Mouse (Mus musculus) neural tube, embryonic 12.5 days (tissue): ENCODE measurements around the gene Plekhj1. TPM values are rescaled to one million over a fixed set of nuclear protein-coding genes. Genes with fewer than 3 reads are reported as not detected.

ENCODE experiments used
- ATAC-seq: fragments of 200-750 bp; cut with Nextera tagmentation; 2 replicates; pipeline ENCODE4 v1.8.0; 2017; ENCODE audit warnings: low read depth, mild to moderate bottlenecking, moderate TSS enrichment, moderate library complexity; ENCODE audit not compliant: low FRiP score
- H3K27ac ChIP-seq: fragments of 300-500 bp; sonication (generic); 2 replicates; pipeline ENCODE4 v1.5.1; 2016
- H3K27me3 ChIP-seq: fragments of 300-500 bp; sonication (generic); replicated peaks from 2 replicates; pipeline ENCODE4 v1.6.1; 2016; ENCODE audit warnings: mild to moderate bottlenecking
- H3K36me3 ChIP-seq: fragments of 300-500 bp; sonication (generic); 2 replicates; pipeline ENCODE4 v1.6.1; 2016; ENCODE audit warnings: mild to moderate bottlenecking
- H3K4me1 ChIP-seq: fragments of 300-500 bp; sonication (generic); 2 replicates; pipeline ENCODE4 v1.6.1; 2016
- H3K4me2 ChIP-seq: fragments of 300-500 bp; sonication (generic); replicated peaks from 2 replicates; pipeline ENCODE4 v1.6.1; 2016; ENCODE audit warnings: mild to moderate bottlenecking
- H3K4me3 ChIP-seq: fragments of 300-500 bp; sonication (generic); 2 replicates; pipeline ENCODE4 v1.5.1; 2016
- H3K9ac ChIP-seq: fragments of 300-500 bp; sonication (generic); 2 replicates; pipeline ENCODE4 v1.6.1; 2016; ENCODE audit warnings: mild to moderate bottlenecking
- H3K9me3 ChIP-seq: fragments of 300-500 bp; sonication (generic); 2 replicates; pipeline ENCODE4 v1.6.1; 2016; ENCODE audit warnings: mild to moderate bottlenecking
- WGBS: fragments of 180-500 bp; shearing (Covaris S2); methylation state at CpG from one replicate; pipeline ENCODE4 v1.1.7; 2016; 5-methylcytosine and 5-hydroxymethylcytosine counted together
- polyA plus RNA-seq: library from polyadenylated mRNA; unstranded; fragments of >200 nt; fragmentation: Nextera tagmentation; extraction: Ambion mirVana; gene quantifications from 2 replicates; pipeline ENCODE4 v1.2.1, GENCODE M21; 2016

Plekhj1 gene
- polyA plus RNA-seq, 1 experiment from 2014 or later, result 155 TPM

GRCm38 (mm10) chr10:80797186-80798149 lies 958 bp downstream of the Plekhj1 start:
- H3K4me3 ChIP-seq, result peak overlapping the region; percentile 94
- H3K9me3 ChIP-seq, result no peaks in the 10 kb centered on the region
- peaks cover 59% of the 10 kb centered on the region for H3K36me3 ChIP-seq

DNA sequence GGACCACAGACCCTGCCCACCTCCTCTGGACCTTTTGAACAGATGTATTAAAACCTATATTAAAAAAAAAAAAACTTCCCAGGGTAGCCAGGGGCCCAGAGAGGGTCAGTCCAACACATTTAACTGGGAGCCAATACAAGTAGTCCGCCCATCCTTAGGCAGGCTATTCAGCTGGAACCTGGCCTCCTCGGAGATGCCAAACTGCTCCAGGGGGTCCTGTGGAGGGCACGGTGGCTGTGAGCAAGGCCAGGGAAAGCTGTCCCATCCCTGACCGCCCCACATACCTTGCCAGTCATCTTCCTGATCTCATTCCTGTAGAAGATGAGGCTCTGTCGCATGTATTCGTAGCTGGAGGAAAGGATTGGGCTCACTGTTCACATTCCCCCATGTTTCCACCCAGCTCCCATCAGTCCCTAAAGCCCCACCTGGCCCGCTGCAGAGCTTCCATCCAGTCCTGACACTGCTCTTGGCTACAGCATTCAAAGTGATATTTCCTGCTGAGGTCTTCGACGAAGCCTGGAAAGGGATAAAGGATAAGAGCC lies 2.0 kb downstream of the Plekhj1 start:
- H3K27me3 ChIP-seq, result no peaks in the 10 kb centered on the region
- H3K36me3 ChIP-seq, result peaks cover 59% of the 10 kb centered on the region
- peak overlapping the region; percentile 95 for H3K9ac ChIP-seq
- peaks cover 40% of the 10 kb centered on the region for H3K4me1 ChIP-seq
- WGBS, result 85% methylated on average over 9 of the region's 9 CpGs
- no peaks in the 10 kb centered on the region for H3K9me3 ChIP-seq
- H3K4me2 ChIP-seq, result peak overlapping the region; percentile 86
- H3K27ac ChIP-seq, result no peak overlapping the region
- ATAC-seq, result no peak
- H3K4me3 ChIP-seq, result peak overlapping the region; percentile 94; the same call in 1 of the 2 replicates

More at GRCm38 (mm10) chr10:80797186-80798149, 958 bp downstream of the Plekhj1 start:
- Histone ChIP-seq H3K9ac (peak overlapping the region; percentile 95), H3K4me1 (peaks cover 40% of the 10 kb centered on the region), H3K27me3 (no peaks in the 10 kb centered on the region), H3K27ac (peak overlapping the region; percentile 92), H3K4me2 (peak overlapping the region; percentile 86)
- ATAC-seq, result peak; percentile 72
- WGBS, result 3% methylated on average over 57 of the region's 59 CpGs

DNA sequence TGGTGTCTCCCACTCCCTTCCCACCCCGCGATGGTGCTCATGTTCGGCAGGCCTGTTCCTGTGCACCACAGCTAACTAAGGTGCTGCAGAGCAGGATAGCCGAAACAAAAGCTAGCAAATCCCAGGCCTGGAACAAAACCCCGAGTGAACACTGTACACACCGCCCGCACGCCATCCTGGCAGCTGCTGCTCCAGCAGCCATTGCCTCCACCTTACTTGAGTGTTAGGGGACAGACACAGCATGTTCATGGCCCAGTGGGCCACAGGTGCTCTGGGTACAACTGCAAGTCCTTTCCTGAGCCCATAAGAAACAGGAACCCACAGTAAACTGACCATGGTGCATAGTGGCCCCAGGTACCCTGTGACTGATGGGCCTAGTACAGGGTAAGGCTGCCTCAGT lies 3.7 kb downstream of the Plekhj1 start:
- Histone ChIP-seq H3K4me2 (no peak overlapping the region), H3K4me1 (peaks cover 27% of the 10 kb centered on the region), H3K9ac (peak overlapping the region; percentile 29), H3K36me3 (peaks cover 66% of the 10 kb centered on the region), H3K4me3 (no peak overlapping the region), H3K9me3 (no peaks in the 10 kb centered on the region), H3K27me3 (no peaks in the 10 kb centered on the region), H3K27ac (no peak overlapping the region)
- WGBS, result 88% methylated on average over 8 of the region's 8 CpGs
- no peak for ATAC-seq

GRCm38 (mm10) chr10:80793803-80794202 lies 4.6 kb downstream of the Plekhj1 start:
- 83% methylated on average over 4 of the region's 4 CpGs for whole genome bisulfite sequencing
- Histone ChIP-seq H3K27me3 (no peaks in the 10 kb centered on the region), H3K36me3 (peaks cover 75% of the 10 kb centered on the region), H3K4me3 (no peak overlapping the region), H3K4me1 (peaks cover 20% of the 10 kb centered on the region), H3K4me2 (no peak overlapping the region), H3K27ac (no peak overlapping the region), H3K9ac (no peak overlapping the region), H3K9me3 (no peaks in the 10 kb centered on the region)
- ATAC-seq, result no peak

GRCm38 (mm10) chr10:80793033-80793784 lies 5.2 kb downstream of the Plekhj1 start:
- ATAC-seq, result no peak

DNA sequence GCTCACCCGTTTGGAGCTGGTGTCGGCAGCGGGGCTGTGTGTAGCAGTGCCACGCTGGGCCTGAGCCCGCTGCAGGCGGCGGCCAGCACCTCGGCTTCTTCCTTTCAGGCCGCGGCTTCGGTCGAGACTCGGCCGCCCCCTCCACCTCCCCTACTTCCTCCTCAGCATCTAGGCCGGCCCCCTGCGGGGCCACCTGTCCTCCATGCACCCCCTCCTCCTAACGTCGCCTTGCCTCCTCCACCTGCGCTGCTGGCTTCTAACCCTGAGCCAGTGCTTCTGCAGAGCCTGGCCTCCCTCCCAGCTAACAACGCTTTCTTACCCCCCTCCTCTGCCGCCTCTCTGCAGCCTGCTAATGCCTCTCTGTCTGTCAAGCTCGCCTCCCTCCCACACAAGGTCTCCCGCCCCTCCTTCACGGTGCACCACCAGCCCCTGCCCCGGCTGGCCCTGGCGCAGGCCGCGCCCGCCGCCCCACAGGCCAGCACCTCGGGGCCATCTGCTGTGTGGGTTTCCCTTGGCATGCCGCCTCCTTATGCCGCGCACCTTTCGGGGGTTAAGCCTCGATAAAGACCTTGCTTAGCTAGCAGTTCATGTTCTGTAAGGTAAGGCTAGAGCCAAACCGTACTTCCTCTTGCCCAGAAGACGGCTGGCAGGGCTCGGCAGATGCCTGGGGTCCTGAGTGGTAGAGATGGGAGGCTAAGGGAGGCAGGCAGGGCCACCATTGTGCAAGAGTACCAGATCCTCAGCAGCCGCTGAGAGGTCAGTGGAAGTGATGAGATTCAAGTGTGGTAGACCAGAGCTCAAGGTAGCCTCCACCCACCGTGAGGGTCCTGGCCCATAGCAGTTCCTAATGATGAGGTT lies 6.0 kb downstream of the Plekhj1 start:
- Histone ChIP-seq H3K27me3 (no peaks in the 10 kb centered on the region), H3K27ac (no peak overlapping the region), H3K36me3 (peaks cover 89% of the 10 kb centered on the region), H3K4me1 (peaks cover 18% of the 10 kb centered on the region), H3K9ac (no peak overlapping the region), H3K4me2 (no peak overlapping the region), H3K9me3 (no peaks in the 10 kb centered on the region), H3K4me3 (no peak overlapping the region)
- 80% methylated on average over 41 of the region's 41 CpGs for WGBS
- no peak for ATAC-seq

More at GRCm38 (mm10) chr10:80793033-80793784, 5.2 kb downstream of the Plekhj1 start:
- no peak overlapping the region for H3K9ac ChIP-seq
- H3K36me3 ChIP-seq, result peaks cover 81% of the 10 kb centered on the region
- no peak overlapping the region for H3K4me2 ChIP-seq
- peaks cover 20% of the 10 kb centered on the region for H3K4me1 ChIP-seq
- H3K27me3 ChIP-seq, result no peaks in the 10 kb centered on the region
- H3K9me3 ChIP-seq, result no peaks in the 10 kb centered on the region
- no peak overlapping the region for H3K4me3 ChIP-seq
- WGBS, result 94% methylated on average over 13 of the region's 13 CpGs
- H3K27ac ChIP-seq, result no peak overlapping the region

- Histone ChIP-seq H3K9me3 (no peaks in the 10 kb centered on the region), H3K36me3 (peaks cover 96% of the 10 kb centered on the region), H3K27me3 (no peaks in the 10 kb centered on the region), H3K9ac (0 out of 2 replicates have a peak overlapping the region, but pooled peaks have one; percentile 3), H3K4me1 (peaks cover 10% of the 10 kb centered on the region), H3K27ac (no peak overlapping the region), H3K4me2 (no peak overlapping the region), H3K4me3 (no peak overlapping the region)
- WGBS, result 87% methylated on average over 33 of the region's 33 CpGs
- ATAC-seq, result no peak
Observed at GRCm38 (mm10) chr10:80791476-80792174, 6.8 kb downstream of the Plekhj1 start.

- H3K4me1 ChIP-seq, result peaks cover 3% of the 10 kb centered on the region
- H3K27me3 ChIP-seq, result no peaks in the 10 kb centered on the region
- WGBS, result 91% methylated on average over 19 of the region's 19 CpGs
- no peaks in the 10 kb centered on the region for H3K9me3 ChIP-seq
- ATAC-seq, result no peak
- H3K4me2 ChIP-seq, result no peak overlapping the region
- no peak overlapping the region for H3K4me3 ChIP-seq
- 0 out of 2 replicates have a peak overlapping the region, but pooled peaks have one; percentile 3 for H3K9ac ChIP-seq
- peaks cover 97% of the 10 kb centered on the region for H3K36me3 ChIP-seq
- H3K27ac ChIP-seq, result no peak overlapping the region
Observed at GRCm38 (mm10) chr10:80790761-80791404, 7.5 kb downstream of the Plekhj1 start.

- no peaks in the 10 kb centered on the region for H3K27me3 ChIP-seq
- no peaks in the 10 kb centered on the region for H3K4me1 ChIP-seq
- no peak overlapping the region for H3K27ac ChIP-seq
- WGBS, result 86% methylated on average over 2 of the region's 2 CpGs
- no peak overlapping the region for H3K9ac ChIP-seq
- ATAC-seq, result no peak
- H3K36me3 ChIP-seq, result peaks cover 98% of the 10 kb centered on the region
- no peak overlapping the region for H3K4me3 ChIP-seq
- H3K4me2 ChIP-seq, result no peak overlapping the region
- no peaks in the 10 kb centered on the region for H3K9me3 ChIP-seq
Observed at GRCm38 (mm10) chr10:80787517-80787916, 10.9 kb downstream of the Plekhj1 start.

DNA sequence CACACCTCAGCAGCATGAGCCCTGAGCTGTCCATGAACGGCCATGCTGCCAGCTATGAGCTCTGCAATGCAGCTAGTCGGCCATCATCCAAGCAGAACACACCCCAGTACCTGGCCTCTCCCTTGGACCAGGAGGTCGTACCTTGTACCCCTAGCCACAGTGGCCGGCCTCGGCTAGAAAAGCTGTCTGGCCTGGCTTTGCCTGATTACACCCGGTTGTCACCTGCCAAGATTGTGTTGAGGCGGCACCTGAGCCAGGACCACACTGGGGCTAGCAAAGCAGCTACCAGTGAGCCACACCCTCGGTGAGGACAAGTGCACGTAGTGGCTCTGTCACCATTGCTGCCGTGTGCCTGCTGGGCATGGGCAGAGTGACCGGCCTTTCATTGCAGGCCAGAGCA lies 12.5 kb downstream of the Plekhj1 start:
- Histone ChIP-seq H3K27ac (no peak overlapping the region), H3K9me3 (no peaks in the 10 kb centered on the region), H3K4me3 (no peak overlapping the region), H3K4me2 (no peak overlapping the region), H3K9ac (no peak overlapping the region), H3K27me3 (no peaks in the 10 kb centered on the region), H3K36me3 (peaks cover 98% of the 10 kb centered on the region), H3K4me1 (no peaks in the 10 kb centered on the region)
- WGBS, result 94% methylated on average over 11 of the region's 11 CpGs
- ATAC-seq, result no peak
